ENCODE assay signal across 8 mouse cellular contexts in genomic region chr3:145648991-145649851, GRCm38 (mm10). TPM values are rescaled to one million over a fixed set of nuclear protein-coding genes. Genes with fewer than 3 reads are reported as not detected.
A peak's percentile ranks its signal among the peaks of the same experiment; 100 is the strongest.
DNase-seq lines count a peak whose midpoint lies in the region; ATAC-seq lines count a peak whose summit lies in the region.

No protein-coding gene starts in this region.

- peaks cover 6% of the 10 kb centered on the region; the same call in 1 of the 2 replicates for H3K36me3 ChIP-seq in embryonic facial prominence, embryonic 15.5 days
- H3K36me3 ChIP-seq in heart, embryonic 16.5 days (ENCODE audit: control insufficient read depth, insufficient read depth) = peaks cover 14% of the 10 kb centered on the region; the same call in 1 of the 2 replicates
- no peaks in the 10 kb centered on the region for H3K36me3 ChIP-seq in midbrain, embryonic 11.5 days (ENCODE audit: control insufficient read depth, insufficient read depth, low read length)

- H3K9me3 ChIP-seq in embryonic facial prominence, embryonic 15.5 days (replicated peaks) = no peaks in the 10 kb centered on the region
- no peaks in the 10 kb centered on the region for H3K9me3 ChIP-seq in heart, embryonic 16.5 days (replicated peaks; ENCODE audit: control insufficient read depth, low read length)
- no peaks in the 10 kb centered on the region for H3K9me3 ChIP-seq in midbrain, embryonic 11.5 days (ENCODE audit: control insufficient read depth, low read length)

- H3K4me2 ChIP-seq in embryonic facial prominence, embryonic 15.5 days (replicated peaks) = peak overlapping the region; percentile 80
- H3K4me2 ChIP-seq in heart, embryonic 16.5 days (ENCODE audit: low read depth, low read length) = peak overlapping the region; percentile 93
- H3K4me2 ChIP-seq in midbrain, embryonic 11.5 days = peak overlapping the region; percentile 83

- ATAC-seq in embryonic facial prominence, embryonic 15.5 days (ENCODE audit: insufficient number of reproducible peaks, low FRiP score, low TSS enrichment, low read depth) = no peak
- peak; percentile 14; the same call in 1 of the 2 replicates for ATAC-seq in heart, embryonic 16.5 days (replicated peaks; ENCODE audit: extremely low read depth, insufficient read depth, low FRiP score)
- 0 out of 2 replicates have a peak, but pooled peaks have one; percentile 7 for ATAC-seq in midbrain, embryonic 11.5 days (ENCODE audit: low FRiP score)
- no peak; the same call in 1 of the 2 replicates for ATAC-seq in megakaryocyte progenitor cell, adult 5-6 weeks (replicated peaks; ENCODE audit: poor library complexity)

- WGBS in embryonic facial prominence, embryonic 15.5 days = under 1% methylated on average over 49 of the region's 49 CpGs
- under 1% methylated on average over 48 of the region's 49 CpGs for WGBS in heart, embryonic 16.5 days
- WGBS in midbrain, embryonic 11.5 days = under 1% methylated on average over 49 of the region's 49 CpGs

- H3K4me1 ChIP-seq in embryonic facial prominence, embryonic 15.5 days = peaks cover 53% of the 10 kb centered on the region
- peaks cover 49% of the 10 kb centered on the region for H3K4me1 ChIP-seq in heart, embryonic 16.5 days (ENCODE audit: control insufficient read depth, insufficient read depth, low read length)
- peaks cover 70% of the 10 kb centered on the region for H3K4me1 ChIP-seq in midbrain, embryonic 11.5 days (ENCODE audit: control insufficient read depth, insufficient read depth, low read length)

- intact Hi-C loops in left cerebral cortex, postnatal 36 days (cut with DNase I) = loop anchor here (10.0 kb wide), 1 partner anchor 256 kb away; no protein-coding TSS in a partner anchor

- no peaks in the 10 kb centered on the region for H3K27me3 ChIP-seq in embryonic facial prominence, embryonic 15.5 days
- H3K27me3 ChIP-seq in heart, embryonic 16.5 days (ENCODE audit: control insufficient read depth, insufficient read depth, low read length) = no peaks in the 10 kb centered on the region
- peaks cover 23% of the 10 kb centered on the region; the same call in 1 of the 2 replicates for H3K27me3 ChIP-seq in midbrain, embryonic 11.5 days (ENCODE audit: control insufficient read depth, insufficient read depth, low read length)

- peak overlapping the region; percentile 92 for H3K27ac ChIP-seq in embryonic facial prominence, embryonic 15.5 days (replicated peaks)
- H3K27ac ChIP-seq in heart, embryonic 16.5 days (ENCODE audit: low read length) = peak overlapping the region; percentile 98
- no peak overlapping the region; the same call in 1 of the 2 replicates for H3K27ac ChIP-seq in midbrain, embryonic 11.5 days (ENCODE audit: low read depth, low read length)

- peak; percentile 27 to 30 for DNase-seq in left cerebral cortex, postnatal 36 days (ENCODE audit: low spot score in 2 of 2)
- no peak for DNase-seq in left cerebral cortex, adult 11 months (ENCODE audit: low spot score)
- DNase-seq in kidney, postnatal 25 days = peak; percentile 75 to 87
- DNase-seq in midbrain, embryonic 11.5 days (ENCODE audit: low spot score, missing footprints) = peak; percentile 97
- DNase-seq in testis, postnatal 14 days (ENCODE audit: low spot score) = peak; percentile 45

- peak overlapping the region; percentile 76 for H3K9ac ChIP-seq in embryonic facial prominence, embryonic 15.5 days
- H3K9ac ChIP-seq in heart, embryonic 16.5 days (ENCODE audit: low read length) = peak overlapping the region; percentile 95
- peak overlapping the region; percentile 73 for H3K9ac ChIP-seq in midbrain, embryonic 11.5 days (ENCODE audit: low read length)

- peak overlapping the region; percentile 59 for H3K4me3 ChIP-seq in embryonic facial prominence, embryonic 15.5 days (replicated peaks)
- peak overlapping the region; percentile 85 for H3K4me3 ChIP-seq in heart, embryonic 16.5 days (ENCODE audit: low read length)
- peak overlapping the region; percentile 54 for H3K4me3 ChIP-seq in midbrain, embryonic 11.5 days (ENCODE audit: low read depth, low read length)

RNA-seq across cellular contexts. Expression of gene Ccn1, which starts 0.6 kb away (rescaled TPM):
- total RNA-seq in left cerebral cortex, postnatal 36 days (2021) = 10 to 100 TPM in 1 of 2 experiments, 1 to 10 TPM in 1; 3.1 to 19.7 TPM
- polyA plus RNA-seq in embryonic facial prominence, embryonic 15.5 days (2015; fragmentation: Nextera tagmentation; extraction: Ambion mirVana) = 62.7 and 66.0 TPM in 2 replicates
- polyA plus RNA-seq in heart, embryonic 16.5 days (2015; fragmentation: Nextera tagmentation; extraction: Ambion mirVana) = 55.4 and 61.1 TPM in 2 replicates
- 14.1 and 15.7 TPM in 2 replicates for polyA plus RNA-seq in midbrain, embryonic 11.5 days (2014; fragmentation: Nextera tagmentation; extraction: Ambion mirVana)
- total RNA-seq in megakaryocyte progenitor cell, adult 5-6 weeks (2015) = not detected in 2 replicates
- total RNA-seq in megakaryocyte progenitor cell, adult 5-6 weeks (2017) = not detected in 2 replicates

Comparison
In these comparisons a context has a peak if more than half of its experiments do, and no peak if none do; other contexts are left out.
1. ATAC-seq: peak in heart, embryonic 16.5 days (single experiment) and midbrain, embryonic 11.5 days (single experiment); none in embryonic facial prominence, embryonic 15.5 days (single experiment) and megakaryocyte progenitor cell, adult 5-6 weeks (single experiment).
2. Peak in every context shown above with its lines, with median percentiles within 50 percentile points of each other: H3K4me2 ChIP-seq, H3K4me3 ChIP-seq and H3K9ac ChIP-seq.